Mouse (Mus musculus) MEL (cell line): Measurements from ENCODE around the gene Hist2h3b.
A peak's percentile ranks its signal among the peaks of the same experiment; 100 is the strongest.

Source experiments
- CTCF ChIP-seq, 3 experiments: IDR thresholded peaks in 2 of 3; conservative IDR thresholded peaks in 1 of 3; 2 replicates each; pipeline ENCODE4 v1.5.1; 2011 to 2012; ENCODE audit warnings: low read length in 3 of 3, low read depth in 2 of 3, mild to moderate bottlenecking in 2 of 3, improper control_type of control experiment in 1 of 3, inconsistent platforms in 1 of 3, mixed read lengths in 1 of 3, moderate library complexity in 1 of 3; ENCODE audit not compliant: control insufficient read depth in 1 of 3, insufficient read depth in 1 of 3, poor library complexity in 1 of 3, severe bottlenecking in 1 of 3
- EP300 ChIP-seq, 2 experiments: IDR thresholded peaks; 2 replicates each; pipeline ENCODE4 v1.6.1; 2011; ENCODE audit warnings: improper control_type of control experiment in 2 of 2, low read length in 2 of 2, low read depth in 1 of 2, mild to moderate bottlenecking in 1 of 2
- GATA1 ChIP-seq: IDR thresholded peaks from 2 replicates; pipeline ENCODE4 v1.6.1; 2011; ENCODE audit warnings: low read depth, low read length, improper control_type of control experiment
- POLR2A ChIP-seq, 2 experiments: IDR thresholded peaks; 2 replicates each; pipeline ENCODE4 v1.6.1; 2011 to 2012; ENCODE audit warnings: low read length in 2 of 2, mild to moderate bottlenecking in 2 of 2, control low read depth in 1 of 2, improper control_type of control experiment in 1 of 2, low read depth in 1 of 2, moderate library complexity in 1 of 2; ENCODE audit not compliant: control insufficient read depth in 1 of 2, insufficient read depth in 1 of 2, poor library complexity in 1 of 2
- POLR2AphosphoS2 ChIP-seq: IDR thresholded peaks from 2 replicates; pipeline ENCODE4 v1.6.1; 2011; ENCODE audit warnings: low read length, improper control_type of control experiment
- TAL1 ChIP-seq: IDR thresholded peaks from 2 replicates; pipeline ENCODE4 v1.6.1; 2012; ENCODE audit warnings: mild to moderate bottlenecking, inconsistent platforms, low read length, moderate library complexity, mixed read lengths

DNA sequence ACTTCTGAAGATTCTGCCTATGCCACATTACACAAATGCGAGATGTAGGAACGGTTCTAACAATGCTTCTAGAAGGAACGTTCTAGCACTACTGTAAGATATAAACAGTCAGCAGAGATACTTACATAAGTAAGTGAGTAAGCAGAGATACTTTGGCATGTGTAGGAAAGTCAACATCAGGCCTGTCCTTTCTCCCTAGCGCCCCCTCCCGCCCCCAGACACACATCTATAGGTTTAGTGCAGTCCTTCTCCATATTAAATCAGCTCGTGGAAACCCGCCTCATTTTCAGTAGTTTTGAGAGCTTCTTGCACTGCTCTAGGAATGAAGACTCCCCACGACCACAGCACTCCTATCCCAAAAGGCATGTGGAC is 9.0 kb downstream of the Hist2h3b start:
- no peak for TF ChIP-seq EP300 (IDR thresholded peaks at IDR 0.05; ENCODE audit: low read depth in 1 of 2, low read length in 2 of 2)
- TF ChIP-seq POLR2AphosphoS2: no peak
- TF ChIP-seq GATA1: no peak
- peak in 2 of 3 experiments; percentile 57 to 87; a peak in 4 of 6 replicates for TF ChIP-seq CTCF (IDR thresholded peaks at IDR 0.05 in 2 of 3, conservative IDR thresholded peaks at IDR 0.05 in 1 of 3; ENCODE audit: control insufficient read depth in 1 of 3, insufficient read depth in 1 of 3, low read depth in 2 of 3, low read length in 3 of 3, poor library complexity in 1 of 3, severe bottlenecking in 1 of 3)
- TF ChIP-seq POLR2A (IDR thresholded peaks at IDR 0.05; ENCODE audit: control insufficient read depth in 1 of 2, insufficient read depth in 1 of 2, low read depth in 1 of 2, low read length in 2 of 2, poor library complexity in 1 of 2): no peak
- TF ChIP-seq TAL1: no peak
